Mouse (Mus musculus) splenic B cell, adult 2 months (primary cell): ENCODE results near the gene Mxd3.

Source experiments
- DNase-seq: peaks from one replicate; pipeline ENCODE4 v3.0.0-alpha.2; 2011; ENCODE audit warnings: low read depth, low spot score
- H3K27me3 ChIP-seq: 2 replicates; pipeline ENCODE4 v1.6.1; 2012; ENCODE audit warnings: mild to moderate bottlenecking, low read length, moderate library complexity, mixed read lengths; ENCODE audit not compliant: control insufficient read depth, poor library complexity, insufficient read depth, severe bottlenecking
- H3K36me3 ChIP-seq: 2 replicates; pipeline ENCODE4 v1.6.1; 2012; ENCODE audit warnings: mild to moderate bottlenecking, low read length, moderate library complexity, mixed read lengths; ENCODE audit not compliant: control insufficient read depth, poor library complexity, insufficient read depth, severe bottlenecking

The Mxd3 gene

GRCm38 (mm10) chr13:55344286-55344685, 14.7 kb upstream of the Mxd3 start:
- Histone ChIP-seq H3K36me3 (peaks cover 2% of the 10 kb centered on the region), H3K27me3 (no peaks in the 10 kb centered on the region)
- DNase-seq = no peak

- no peak for DNase-seq
- H3K36me3 ChIP-seq = peaks cover 2% of the 10 kb centered on the region
- H3K27me3 ChIP-seq = no peaks in the 10 kb centered on the region
These were observed 12.8 kb upstream of the Mxd3 start for GRCm38 (mm10) chr13:55342469-55342868.

- DNase-seq = no peak
- H3K27me3 ChIP-seq = no peaks in the 10 kb centered on the region
- H3K36me3 ChIP-seq = no peaks in the 10 kb centered on the region
These were observed 9.6 kb upstream of the Mxd3 start for GRCm38 (mm10) chr13:55339259-55339658.

GRCm38 (mm10) chr13:55338131-55339054, 8.8 kb upstream of the Mxd3 start:
- no peak for DNase-seq
- Histone ChIP-seq H3K36me3 (no peaks in the 10 kb centered on the region), H3K27me3 (no peaks in the 10 kb centered on the region)

- no peaks in the 10 kb centered on the region for H3K27me3 ChIP-seq
- DNase-seq = no peak
- H3K36me3 ChIP-seq = no peaks in the 10 kb centered on the region
These were observed 7.8 kb upstream of the Mxd3 start for GRCm38 (mm10) chr13:55337341-55337975.

- Histone ChIP-seq H3K27me3 (no peaks in the 10 kb centered on the region), H3K36me3 (no peaks in the 10 kb centered on the region)
- no peak for DNase-seq
These were observed 6.1 kb upstream of the Mxd3 start for GRCm38 (mm10) chr13:55335701-55336100.

- no peak for DNase-seq
- no peaks in the 10 kb centered on the region for H3K27me3 ChIP-seq
- H3K36me3 ChIP-seq = no peaks in the 10 kb centered on the region
These were observed 2.7 kb upstream of the Mxd3 start for GRCm38 (mm10) chr13:55332331-55332730.

GRCm38 (mm10) chr13:55330567-55331400, 1.2 kb upstream of the Mxd3 start:
- Histone ChIP-seq H3K27me3 (no peaks in the 10 kb centered on the region), H3K36me3 (peaks cover 3% of the 10 kb centered on the region; the same call in 1 of the 2 replicates)
- DNase-seq = no peak

GRCm38 (mm10) chr13:55329109-55329682, 427 bp downstream of the Mxd3 start:
- Histone ChIP-seq H3K27me3 (no peaks in the 10 kb centered on the region), H3K36me3 (peaks cover 6% of the 10 kb centered on the region; the same call in 1 of the 2 replicates)
- DNase-seq = peak; percentile 50

- peaks cover 6% of the 10 kb centered on the region; the same call in 1 of the 2 replicates for H3K36me3 ChIP-seq
- no peaks in the 10 kb centered on the region for H3K27me3 ChIP-seq
- no peak for DNase-seq
These were observed 982 bp downstream of the Mxd3 start for GRCm38 (mm10) chr13:55328641-55329040.

- Histone ChIP-seq H3K27me3 (no peaks in the 10 kb centered on the region), H3K36me3 (peaks cover 6% of the 10 kb centered on the region; the same call in 1 of the 2 replicates)
- DNase-seq = no peak
These were observed 1.5 kb downstream of the Mxd3 start for GRCm38 (mm10) chr13:55328171-55328570.

GRCm38 (mm10) chr13:55327633-55328032, 2.0 kb downstream of the Mxd3 start:
- H3K27me3 ChIP-seq = no peaks in the 10 kb centered on the region
- peaks cover 6% of the 10 kb centered on the region; the same call in 1 of the 2 replicates for H3K36me3 ChIP-seq
- DNase-seq = peak; percentile 94

- H3K36me3 ChIP-seq = peaks cover 6% of the 10 kb centered on the region; the same call in 1 of the 2 replicates
- no peak for DNase-seq
- H3K27me3 ChIP-seq = no peaks in the 10 kb centered on the region
These were observed 2.5 kb downstream of the Mxd3 start for GRCm38 (mm10) chr13:55327169-55327568.

GRCm38 (mm10) chr13:55325596-55325995, 4.0 kb downstream of the Mxd3 start:
- H3K36me3 ChIP-seq = peaks cover 6% of the 10 kb centered on the region; the same call in 1 of the 2 replicates
- no peaks in the 10 kb centered on the region for H3K27me3 ChIP-seq
- DNase-seq = no peak
